9 mouse cellular contexts compared by ENCODE assay signal in the genomic region with DNA sequence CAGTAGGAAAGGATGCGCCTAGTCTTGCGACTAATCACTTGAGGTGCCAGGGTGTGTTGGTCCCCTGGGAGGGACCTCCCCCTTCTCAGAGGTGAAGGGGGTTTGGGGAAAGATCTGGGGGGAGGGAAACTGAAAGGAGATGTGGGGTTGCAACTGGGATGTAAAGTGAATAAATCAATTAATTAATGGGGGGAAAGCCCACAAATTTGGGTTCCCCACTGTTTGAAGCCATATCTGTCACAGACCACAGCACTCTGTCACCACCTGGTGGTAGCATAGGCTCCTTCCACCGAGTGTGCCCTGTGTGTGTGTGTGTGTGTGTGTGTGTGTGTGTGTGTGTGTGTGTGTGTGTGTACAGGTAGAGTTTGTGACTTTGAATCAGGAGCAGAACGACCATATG.
A peak's percentile ranks its signal among the peaks of the same experiment; 100 is the strongest.
DNase-seq lines count a peak whose midpoint lies in the region; ATAC-seq and TF ChIP-seq lines count a peak whose summit lies in the region.
"Had no signal": no experiment of that assay in that cellular context is flagged by ENCODE, and none has a peak within 500 bp of the region (broad histone marks: within the 10 kb centered on the region; RNA-seq: fewer than 3 reads in every experiment).

No protein-coding gene starts in this region.

- peak; percentile 85 for TF ChIP-seq CTCF in heart, postnatal 0 days (IDR thresholded peaks at IDR 0.05; ENCODE audit: low read depth)

- no peak overlapping the region for H3K27ac ChIP-seq in heart, postnatal 0 days (ENCODE audit: low read depth)
- H3K27ac ChIP-seq in heart, embryonic 12.5 days (ENCODE audit: poor library complexity, severe bottlenecking): no peak overlapping the region
- H3K27ac ChIP-seq: heart, embryonic 13.5 days had no signal

- no peak for TF ChIP-seq EP300 in heart, postnatal 0 days (IDR thresholded peaks at IDR 0.05; ENCODE audit: low read depth)

- no peak overlapping the region for H3K4me3 ChIP-seq in heart, postnatal 0 days (ENCODE audit: low read depth, low read length)
- H3K4me3 ChIP-seq in heart, embryonic 12.5 days: no peak overlapping the region
- H3K4me3 ChIP-seq: heart, embryonic 13.5 days had no signal

- DNase-seq in heart, postnatal 0 days (ENCODE audit: low spot score): no peak
- peak; percentile 59 to 61 for DNase-seq in right cerebral cortex, adult 2 months (ENCODE audit: low spot score in 2 of 2)
- DNase-seq in right cerebral cortex, adult 18-20 months: no peak
- DNase-seq in cerebellum, adult 9-11 months: peak; percentile 59
- DNase-seq in layer of hippocampus, postnatal 10 days (ENCODE audit: low spot score in 2 of 2): peak; percentile 64 to 66
- peak; percentile 82 for DNase-seq in splenic B cell, adult 2 months (ENCODE audit: low read depth, low spot score)
- no peak for DNase-seq in ovary, postnatal 10 days (ENCODE audit: low spot score)

- no peaks in the 10 kb centered on the region for H3K27me3 ChIP-seq in heart, postnatal 0 days (ENCODE audit: control insufficient read depth, insufficient read depth, low read length)
- H3K27me3 ChIP-seq in heart, embryonic 12.5 days (replicated peaks): 0 out of 2 replicates have a peak, but pooled peaks cover 2% of the 10 kb centered on the region
- H3K27me3 ChIP-seq in splenic B cell, adult 2 months (ENCODE audit: control insufficient read depth, insufficient read depth, low read length, poor library complexity, severe bottlenecking): no peaks in the 10 kb centered on the region
- H3K27me3 ChIP-seq: heart, embryonic 13.5 days had no signal

- H3K36me3 ChIP-seq in heart, postnatal 0 days (replicated peaks; ENCODE audit: control insufficient read depth, insufficient read depth, low read length): no peaks in the 10 kb centered on the region
- H3K36me3 ChIP-seq in heart, embryonic 12.5 days: no peaks in the 10 kb centered on the region
- H3K36me3 ChIP-seq in splenic B cell, adult 2 months (ENCODE audit: control insufficient read depth, insufficient read depth, low read length, poor library complexity, severe bottlenecking): no peaks in the 10 kb centered on the region
- H3K36me3 ChIP-seq: heart, embryonic 13.5 days had no signal

- no peak for ATAC-seq in heart, postnatal 0 days (ENCODE audit: insufficient read depth, low read depth)
- no peak for ATAC-seq in heart, embryonic 12.5 days (ENCODE audit: insufficient number of reproducible peaks, low FRiP score)

- no peak overlapping the region for H3K4me2 ChIP-seq in heart, postnatal 0 days (ENCODE audit: low read depth, low read length)
- H3K4me2 ChIP-seq in heart, embryonic 12.5 days: no peak overlapping the region
- H3K4me2 ChIP-seq: heart, embryonic 13.5 days had no signal

- H3K9ac ChIP-seq in heart, postnatal 0 days (replicated peaks; ENCODE audit: low read depth, low read length): no peak overlapping the region
- H3K9ac ChIP-seq in heart, embryonic 12.5 days: no peak overlapping the region
- H3K9ac ChIP-seq: heart, embryonic 13.5 days had no signal

- H3K4me1 ChIP-seq in heart, postnatal 0 days (ENCODE audit: control insufficient read depth, insufficient read depth): peaks cover 5% of the 10 kb centered on the region; the same call in 1 of the 2 replicates
- H3K4me1 ChIP-seq in heart, embryonic 12.5 days (replicated peaks): peaks cover 4% of the 10 kb centered on the region; the same call in 1 of the 2 replicates

- H3K9me3 ChIP-seq in heart, postnatal 0 days (replicated peaks; ENCODE audit: control insufficient read depth, low read length): no peaks in the 10 kb centered on the region
- no peaks in the 10 kb centered on the region for H3K9me3 ChIP-seq in heart, embryonic 12.5 days (replicated peaks)
- H3K9me3 ChIP-seq: heart, embryonic 13.5 days had no signal

- WGBS in heart, postnatal 0 days: 53% methylated on average over 4 of the region's 4 CpGs
- WGBS in heart, embryonic 12.5 days: 53% methylated on average over 4 of the region's 4 CpGs

Comparison
In these comparisons a context has a peak if more than half of its experiments do, and no peak if none do; other contexts are left out.
1. DNase-seq: peak in right cerebral cortex, adult 2 months (2 of 2), cerebellum, adult 9-11 months (single experiment), layer of hippocampus, postnatal 10 days (2 of 2) and splenic B cell, adult 2 months (single experiment); none in heart, postnatal 0 days (single experiment), right cerebral cortex, adult 18-20 months (single experiment) and ovary, postnatal 10 days (single experiment).